Mouse (Mus musculus) erythroblast, embryonic 14.5 days (primary cell): ENCODE measurements around the gene Tbc1d13.

ENCODE experiments used
- GATA1 ChIP-seq: IDR thresholded peaks from 2 replicates; pipeline ENCODE4 v1.6.1; 2012; ENCODE audit warnings: low read length, inconsistent platforms, mixed read lengths
- TAL1 ChIP-seq: IDR thresholded peaks from 3 replicates; pipeline ENCODE4 v1.6.1; 2012; ENCODE audit warnings: low read length, inconsistent platforms, mixed read lengths

- TF ChIP-seq GATA1: no peak
- no peak for TF ChIP-seq TAL1
Measured at GRCm38 (mm10) chr2:30093471-30094207, 39.9 kb upstream of the Tbc1d13 start, which contains the start of gene Zdhhc12.
